Mouse (Mus musculus) gastrocnemius, adult 2 months (tissue): ENCODE measurements at regions not wholly inside any gene's neighbourhood (a gene's known extent, or its start where the extent isn't known, plus 50 kb on each side); places are given as distances from the start of the nearest gene placed in this dataset.

ENCODE experiments used
- DNase-seq: peaks from one replicate; pipeline ENCODE4 v3.0.0; 2022
- H3K27ac ChIP-seq: fragments of 200-600 bp; 2 replicates; pipeline ENCODE4 v1.8.1; 2022; ENCODE audit warnings: mild to moderate bottlenecking
- H3K4me3 ChIP-seq: fragments of 200-600 bp; 2 replicates; pipeline ENCODE4 v1.8.1; 2022; ENCODE audit warnings: mild to moderate bottlenecking, moderate library complexity
- CTCF ChIP-seq: fragments of 200-600 bp; IDR thresholded peaks from 2 replicates; pipeline ENCODE4 v1.8.1; 2022; ENCODE audit warnings: antibody characterized with exemption, mild to moderate bottlenecking, moderate library complexity
- intact Hi-C: fragments of 180-260 bp; cut with DNase I; formaldehyde crosslinking; loops from one replicate; pipeline ENCODE4 v1.15.1; 2025

DNA sequence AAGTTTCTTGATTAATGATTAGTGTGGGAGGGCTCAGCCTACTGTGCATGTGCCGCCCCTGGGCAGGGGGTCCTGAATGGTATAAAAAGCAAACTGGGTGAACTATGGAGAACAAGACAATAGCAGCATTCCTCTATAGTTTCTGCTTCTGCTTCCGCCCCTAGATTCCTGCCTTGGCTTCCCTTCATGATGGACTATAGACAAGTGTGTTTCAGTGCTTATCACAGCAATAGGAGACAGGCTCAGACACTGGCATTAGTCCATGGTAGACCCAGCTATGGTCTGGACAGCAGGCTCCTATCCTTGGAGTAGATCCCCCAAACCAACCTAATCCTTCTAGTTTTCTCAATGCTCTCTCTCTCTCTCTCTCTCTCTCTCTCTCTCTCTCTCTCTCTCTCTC is 53.9 kb upstream of the E2f3 start:
- Histone ChIP-seq H3K4me3 (no peak overlapping the region), H3K27ac (no peak overlapping the region)
- no peak for TF ChIP-seq CTCF
- intact Hi-C loops: no loop called here
- DNase-seq: no peak

DNA sequence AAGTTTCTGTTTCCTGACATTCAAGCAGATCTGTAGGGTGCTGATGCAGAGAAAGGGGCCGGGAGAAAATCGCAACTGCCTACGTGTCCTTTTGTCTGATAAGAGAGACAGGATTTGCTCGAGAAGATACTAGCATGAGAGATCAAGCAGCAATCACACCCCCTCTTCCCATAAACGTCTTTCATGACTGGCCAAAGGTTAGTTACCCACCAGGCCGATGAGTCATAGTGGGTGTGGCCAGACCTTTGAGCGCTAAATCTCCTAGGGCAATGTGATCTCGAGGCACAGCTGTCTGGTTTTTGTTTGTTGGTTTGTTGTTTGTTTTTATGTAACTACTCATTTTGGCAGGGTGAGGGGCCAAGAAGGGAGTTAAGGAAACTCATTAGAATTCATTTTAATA is 50.7 kb upstream of the E2f3 start:
- no peak for TF ChIP-seq CTCF
- H3K27ac ChIP-seq: no peak overlapping the region
- H3K4me3 ChIP-seq: no peak overlapping the region
- intact Hi-C loops: no loop called here
- DNase-seq: no peak

DNA sequence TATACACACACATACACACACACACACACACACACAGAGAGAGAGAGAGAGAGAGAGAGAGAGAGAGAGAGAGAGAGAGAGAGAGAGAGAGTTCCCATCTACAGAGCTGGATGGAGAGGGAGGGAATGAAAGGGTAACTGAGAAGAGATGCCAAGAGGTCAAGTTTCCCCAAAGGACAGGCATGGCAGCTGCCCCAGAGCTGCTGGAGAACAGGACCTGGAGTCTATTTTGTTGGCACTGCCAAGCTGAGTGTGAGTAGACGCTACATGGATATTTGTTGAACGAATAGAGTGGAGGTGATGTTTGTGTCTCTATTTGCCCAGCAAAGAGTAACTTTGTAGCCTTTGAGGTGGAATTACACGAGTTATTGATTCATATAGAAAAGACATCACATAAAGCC is 50.2 kb upstream of the E2f3 start:
- TF ChIP-seq CTCF: no peak
- H3K27ac ChIP-seq: no peak overlapping the region
- H3K4me3 ChIP-seq: no peak overlapping the region
- DNase-seq: peak; percentile 52
- intact Hi-C loops: no loop called here
